Mouse (Mus musculus) kidney, postnatal 0 days (tissue): ENCODE results near the gene Gm20807. TPM values are rescaled to one million over a fixed set of nuclear protein-coding genes. Genes with fewer than 3 reads are reported as not detected.
"Not testable (repeated sequence)": the region's sequence is repeated elsewhere in the genome, so short reads cannot be mapped to it uniquely, and the experiment has no call there.

Experiments
- ATAC-seq: fragments of 200-750 bp; cut with Nextera tagmentation; replicated peaks from 2 replicates; pipeline ENCODE4 v1.8.0; 2017; ENCODE audit warnings: low read depth, moderate number of reproducible peaks, moderate TSS enrichment, moderate library complexity; ENCODE audit not compliant: low FRiP score
- DNase-seq: peaks from one replicate; pipeline ENCODE4 v3.0.0-alpha.2; 2016; ENCODE audit warnings: low spot score
- H3K27ac ChIP-seq: fragments of 300-500 bp; sonication (generic); 2 replicates; pipeline ENCODE4 v1.5.1; 2014; ENCODE audit warnings: mild to moderate bottlenecking
- H3K27me3 ChIP-seq: fragments of 300-500 bp; sonication (generic); 2 replicates; pipeline ENCODE4 v1.6.1; 2014; ENCODE audit warnings: low read length, mixed read lengths; ENCODE audit not compliant: insufficient read depth
- H3K36me3 ChIP-seq: fragments of 300-500 bp; sonication (generic); 2 replicates; pipeline ENCODE4 v1.6.1; 2014; ENCODE audit warnings: low read length, mixed read lengths; ENCODE audit not compliant: insufficient read depth
- H3K4me1 ChIP-seq: fragments of 300-500 bp; sonication (generic); replicated peaks from 2 replicates; pipeline ENCODE4 v1.6.1; 2014; ENCODE audit warnings: antibody characterized with exemption, low read length, mixed read lengths; ENCODE audit not compliant: insufficient read depth
- H3K4me2 ChIP-seq: fragments of 300-500 bp; sonication (generic); 2 replicates; pipeline ENCODE4 v1.6.1; 2014; ENCODE audit warnings: mild to moderate bottlenecking, low read length, moderate library complexity, mixed read lengths
- H3K4me3 ChIP-seq: fragments of 300-500 bp; sonication (generic); replicated peaks from 2 replicates; pipeline ENCODE4 v1.5.1; 2014; ENCODE audit warnings: low read depth, low read length
- H3K9ac ChIP-seq: fragments of 300-500 bp; sonication (generic); 2 replicates; pipeline ENCODE4 v1.6.1; 2014; ENCODE audit warnings: low read depth, low read length
- H3K9me3 ChIP-seq: fragments of 300-500 bp; sonication (generic); replicated peaks from 2 replicates; pipeline ENCODE4 v1.6.1; 2016; ENCODE audit warnings: low read length, inconsistent platforms, mixed read lengths
- polyA plus RNA-seq: library from polyadenylated mRNA; unstranded; fragments of >200 nt; fragmentation: Nextera tagmentation; extraction: Ambion mirVana; gene quantifications from 2 replicates; pipeline ENCODE4 v1.2.1, GENCODE M21; 2015

The Gm20807 gene
- polyA plus RNA-seq, result not detected in 2 replicates

DNA sequence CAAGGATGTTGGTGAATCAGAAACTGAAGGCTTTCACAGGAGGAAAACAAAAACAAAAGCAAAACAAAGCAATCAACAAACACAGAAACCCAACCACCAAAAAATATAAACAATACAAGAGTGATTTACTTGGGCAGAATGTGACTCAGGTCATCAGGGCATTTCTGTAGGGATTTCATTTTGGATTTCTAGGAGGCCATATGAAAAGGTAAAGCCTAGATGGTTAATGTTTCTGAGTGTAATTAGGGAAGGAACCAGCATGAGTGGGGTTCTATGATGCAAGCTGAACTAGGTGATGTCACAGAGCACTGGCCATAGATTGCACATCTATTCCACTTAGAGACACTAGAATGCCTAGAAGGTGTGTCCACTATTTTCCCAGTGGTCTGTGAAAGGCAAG lies at the start of gene Gm20807:
Gene Gm20807, plus strand, starts transcription at position 301 of the 400 bp plus-strand sequence.
- not testable (repeated sequence) for H3K4me3 ChIP-seq, DNase-seq, H3K9ac ChIP-seq, H3K4me1 ChIP-seq, H3K9me3 ChIP-seq, ATAC-seq, H3K27me3 ChIP-seq, H3K4me2 ChIP-seq, H3K27ac ChIP-seq, H3K36me3 ChIP-seq

Other genes starting within 250 kb of the Gm20807 start
- gene Gm21891, start 90.6 kb downstream of the Gm20807 start, polyA plus RNA-seq, result not detected in 2 replicates
- not detected in 2 replicates for gene Gm21425, start 119.1 kb downstream of the Gm20807 start, polyA plus RNA-seq
- gene Gm21828, start 181.0 kb downstream of the Gm20807 start, polyA plus RNA-seq, result not detected in 2 replicates
- gene Gm21440, start 209.5 kb downstream of the Gm20807 start, polyA plus RNA-seq, result not detected in 2 replicates
- not detected in 2 replicates for gene Gm21454, start 209.6 kb downstream of the Gm20807 start, polyA plus RNA-seq